Mouse (Mus musculus) stomach, postnatal 0 days (tissue): ENCODE measurements at regions not wholly inside any gene's neighbourhood (a gene's known extent, or its start where the extent isn't known, plus 50 kb on each side); places are given as distances from the start of the nearest gene placed in this dataset.

Source experiments
- ATAC-seq: fragments of 200-750 bp; cut with Nextera tagmentation; 2 replicates; pipeline ENCODE4 v1.8.0; 2017; ENCODE audit not compliant: low FRiP score, low TSS enrichment
- DNase-seq: peaks from one replicate; pipeline ENCODE4 v3.0.0-alpha.2; 2016; ENCODE audit warnings: low spot score
- H3K27ac ChIP-seq: fragments of 300-500 bp; sonication (generic); replicated peaks from 2 replicates; pipeline ENCODE4 v1.5.1; 2014; ENCODE audit warnings: mild to moderate bottlenecking, control low read depth
- H3K27me3 ChIP-seq: fragments of 300-500 bp; sonication (generic); 2 replicates; pipeline ENCODE4 v1.6.1; 2014; ENCODE audit warnings: low read length; ENCODE audit not compliant: control insufficient read depth, insufficient read depth
- H3K36me3 ChIP-seq: fragments of 300-500 bp; sonication (generic); 2 replicates; pipeline ENCODE4 v1.6.1; 2014; ENCODE audit warnings: low read length, mixed read lengths; ENCODE audit not compliant: control insufficient read depth, insufficient read depth
- H3K4me1 ChIP-seq: fragments of 300-500 bp; sonication (generic); replicated peaks from 2 replicates; pipeline ENCODE4 v1.6.1; 2014; ENCODE audit warnings: antibody characterized with exemption; ENCODE audit not compliant: control insufficient read depth, insufficient read depth
- H3K4me2 ChIP-seq: fragments of 300-500 bp; sonication (generic); replicated peaks from 2 replicates; pipeline ENCODE4 v1.6.1; 2014; ENCODE audit warnings: low read depth, mild to moderate bottlenecking, control low read depth, moderate library complexity
- H3K4me3 ChIP-seq: fragments of 300-500 bp; sonication (generic); 2 replicates; pipeline ENCODE4 v1.5.1; 2014; ENCODE audit warnings: low read depth, low read length, control low read depth
- H3K9ac ChIP-seq: fragments of 300-500 bp; sonication (generic); 2 replicates; pipeline ENCODE4 v1.6.1; 2014; ENCODE audit warnings: mild to moderate bottlenecking, low read length, control low read depth, mixed read lengths
- H3K9me3 ChIP-seq: fragments of 300-500 bp; sonication (generic); 2 replicates; pipeline ENCODE4 v1.6.1; 2016; ENCODE audit warnings: low read length; ENCODE audit not compliant: control insufficient read depth
- CTCF ChIP-seq: IDR thresholded peaks from 2 replicates; pipeline ENCODE4 v1.5.1; 2016; ENCODE audit warnings: antibody characterized with exemption, low read depth, mild to moderate bottlenecking, moderate library complexity
- EP300 ChIP-seq: optimal IDR thresholded peaks from 2 replicates; pipeline ENCODE3; 2016; ENCODE audit warnings: antibody characterized with exemption
- WGBS: fragments of 180-500 bp; shearing (Covaris S2); extraction: QIAGEN DNeasy Blood & Tissue Kit; methylation state at CpG from one replicate; pipeline ENCODE4 v1.1.7; 2014; 5-methylcytosine and 5-hydroxymethylcytosine counted together

DNA sequence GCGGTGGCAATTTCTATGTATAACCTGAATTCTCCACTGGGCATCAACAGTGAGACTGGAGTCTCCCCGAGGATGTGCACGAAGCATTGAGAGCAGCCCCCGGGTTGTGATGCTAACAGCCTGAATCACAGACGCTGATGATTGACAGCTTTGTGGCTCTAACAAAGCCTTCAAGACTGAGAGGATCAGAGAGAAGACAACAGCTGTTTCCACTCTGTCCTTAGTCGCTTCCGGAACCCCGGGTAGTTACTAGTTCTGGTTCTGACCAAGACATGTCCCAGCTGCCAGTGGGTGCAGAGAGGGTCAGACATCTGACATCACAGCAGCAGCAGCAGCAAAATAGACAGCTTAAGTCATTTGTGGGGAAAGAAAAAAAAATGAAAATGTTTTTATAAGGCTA lies 292.8 kb upstream of the Cdh5 start:
- no peak for DNase-seq
- no peak overlapping the region for H3K4me2 ChIP-seq
- no peak overlapping the region for H3K27ac ChIP-seq
- no peak overlapping the region for H3K4me3 ChIP-seq
- ATAC-seq: 0 out of 2 replicates have a peak, but pooled peaks have one; percentile 38
- no peaks in the 10 kb centered on the region for H3K27me3 ChIP-seq
- no peaks in the 10 kb centered on the region for H3K9me3 ChIP-seq
- H3K4me1 ChIP-seq: 0 out of 2 replicates have a peak, but pooled peaks cover 4% of the 10 kb centered on the region
- H3K36me3 ChIP-seq: no peaks in the 10 kb centered on the region
- 55% methylated on average over 8 of the region's 8 CpGs for WGBS
- no peak overlapping the region for H3K9ac ChIP-seq
- TF ChIP-seq EP300 (no peak), CTCF (no peak)

DNA sequence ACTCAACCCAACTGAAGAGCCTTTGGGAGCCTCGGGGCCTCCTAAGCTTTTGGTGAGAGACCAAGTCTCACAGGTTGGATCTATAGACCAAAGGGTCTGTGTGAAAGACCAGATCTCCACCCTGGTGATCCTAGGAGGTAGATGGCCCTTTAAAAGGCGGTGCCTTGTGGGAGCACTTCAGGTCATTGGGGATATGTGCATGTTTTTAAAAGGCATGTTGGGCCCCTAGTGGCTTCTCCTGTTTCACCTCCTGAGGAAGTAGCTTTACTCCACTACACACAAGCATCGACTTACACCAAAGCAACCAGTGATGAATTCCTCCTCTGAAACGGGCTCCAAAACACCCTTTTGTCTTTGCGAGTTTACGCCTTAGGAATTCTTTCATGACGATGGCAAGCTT lies 292.3 kb upstream of the Cdh5 start:
- WGBS: 63% methylated on average over 7 of the region's 7 CpGs

DNA sequence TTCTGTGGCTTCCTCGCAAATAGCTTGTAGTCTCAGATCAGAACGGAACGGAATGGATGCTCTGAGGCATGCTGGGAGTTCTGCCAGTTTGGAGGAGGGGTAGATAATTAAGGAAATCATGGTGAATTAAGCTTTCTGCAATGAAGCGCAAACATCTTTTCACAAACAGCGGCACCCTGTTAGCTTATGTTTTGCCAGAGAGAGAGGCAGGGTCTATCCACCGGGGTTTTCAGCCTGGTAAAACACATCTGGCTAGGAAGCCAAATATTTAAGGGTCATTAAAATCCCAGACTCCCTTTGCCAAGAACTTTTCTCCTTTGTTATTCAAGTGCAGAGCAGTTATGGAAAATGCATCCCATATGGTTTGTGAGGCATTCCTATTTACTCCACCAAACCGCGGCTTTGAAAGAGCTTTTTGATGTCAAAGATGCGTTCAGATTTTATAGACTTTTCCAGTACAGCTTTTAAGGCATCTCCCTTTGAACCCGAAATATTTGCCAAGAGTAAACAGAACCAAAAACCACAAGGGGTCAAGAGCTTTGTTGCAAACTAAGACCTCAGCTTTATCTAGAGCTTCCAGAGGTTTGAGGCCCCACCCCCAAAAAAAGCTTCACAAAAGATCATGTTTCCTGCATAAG lies 287.4 kb upstream of the Cdh5 start:
- no peaks in the 10 kb centered on the region for H3K9me3 ChIP-seq
- no peak overlapping the region for H3K4me2 ChIP-seq
- no peak overlapping the region for H3K4me3 ChIP-seq
- DNase-seq (no peak), ATAC-seq (no peak; the same call in 1 of the 2 replicates)
- no peaks in the 10 kb centered on the region for H3K27me3 ChIP-seq
- H3K36me3 ChIP-seq: no peaks in the 10 kb centered on the region
- no peak for TF ChIP-seq EP300
- no peak for TF ChIP-seq CTCF
- WGBS: 22% methylated on average over 10 of the region's 10 CpGs
- H3K4me1 ChIP-seq: 0 out of 2 replicates have a peak, but pooled peaks cover 6% of the 10 kb centered on the region
- no peak overlapping the region for H3K9ac ChIP-seq
- H3K27ac ChIP-seq: no peak overlapping the region

More for the DNA sequence above, 292.3 kb upstream of the Cdh5 start:
- TF ChIP-seq CTCF (0 out of 2 replicates have a peak, but pooled peaks have one; percentile 1), EP300 (no peak)
- no peak for ATAC-seq
- H3K27me3 ChIP-seq: no peaks in the 10 kb centered on the region
- no peak overlapping the region for H3K27ac ChIP-seq
- DNase-seq: no peak
- H3K4me3 ChIP-seq: no peak overlapping the region
- H3K9ac ChIP-seq: no peak overlapping the region
- no peaks in the 10 kb centered on the region for H3K9me3 ChIP-seq
- H3K36me3 ChIP-seq: no peaks in the 10 kb centered on the region
- no peak overlapping the region for H3K4me2 ChIP-seq
- 0 out of 2 replicates have a peak, but pooled peaks cover 8% of the 10 kb centered on the region for H3K4me1 ChIP-seq

DNA sequence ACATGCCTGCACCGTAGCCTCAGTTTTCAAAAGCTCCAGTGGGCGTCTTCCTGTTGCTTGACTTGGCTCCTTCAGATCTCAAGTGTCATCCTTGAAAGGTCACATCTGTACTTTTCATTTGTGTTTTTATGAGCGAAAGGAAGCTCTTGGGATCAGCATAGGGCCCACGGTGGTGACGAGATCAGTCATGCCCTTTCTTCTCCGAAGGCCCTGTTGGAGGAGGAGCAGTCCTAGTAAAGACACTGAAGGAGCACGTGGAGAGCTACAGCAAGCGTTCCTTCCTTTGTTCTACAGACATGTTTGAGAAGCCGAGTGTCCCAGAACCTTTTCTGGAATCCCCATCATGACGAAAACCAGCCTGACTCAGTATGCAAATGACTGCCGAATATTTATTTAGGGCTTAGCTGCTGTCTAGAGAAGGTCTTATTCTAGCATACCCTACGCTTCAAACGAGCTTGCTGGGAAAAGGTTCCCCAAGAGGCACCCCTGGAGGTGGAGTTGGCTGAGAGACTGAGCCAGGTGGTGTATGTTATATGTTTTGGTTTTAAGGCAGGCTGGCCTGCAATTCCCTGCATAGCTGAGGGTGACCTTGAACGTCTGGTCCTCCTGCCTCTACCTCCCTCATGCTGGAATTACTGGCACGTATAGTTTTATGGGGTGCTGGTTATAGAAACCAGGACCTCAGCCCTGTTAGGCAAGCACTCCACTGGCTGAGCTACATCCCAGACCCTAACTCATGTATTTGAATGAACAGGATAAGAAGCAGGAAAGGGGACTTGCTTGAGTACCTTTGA lies 285.1 kb upstream of the Cdh5 start:
- ATAC-seq: no peak; the same call in 1 of the 2 replicates
- H3K4me1 ChIP-seq: 0 out of 2 replicates have a peak, but pooled peaks cover 6% of the 10 kb centered on the region
- no peak overlapping the region for H3K9ac ChIP-seq
- no peak for DNase-seq
- H3K27me3 ChIP-seq: no peaks in the 10 kb centered on the region
- H3K36me3 ChIP-seq: no peaks in the 10 kb centered on the region
- H3K9me3 ChIP-seq: no peaks in the 10 kb centered on the region
- no peak overlapping the region for H3K4me2 ChIP-seq
- 39% methylated on average over 15 of the region's 15 CpGs for WGBS
- no peak overlapping the region for H3K4me3 ChIP-seq
- H3K27ac ChIP-seq: 0 out of 2 replicates have a peak overlapping the region, but pooled peaks have one; percentile 4
- TF ChIP-seq EP300 (no peak), CTCF (no peak)

DNA sequence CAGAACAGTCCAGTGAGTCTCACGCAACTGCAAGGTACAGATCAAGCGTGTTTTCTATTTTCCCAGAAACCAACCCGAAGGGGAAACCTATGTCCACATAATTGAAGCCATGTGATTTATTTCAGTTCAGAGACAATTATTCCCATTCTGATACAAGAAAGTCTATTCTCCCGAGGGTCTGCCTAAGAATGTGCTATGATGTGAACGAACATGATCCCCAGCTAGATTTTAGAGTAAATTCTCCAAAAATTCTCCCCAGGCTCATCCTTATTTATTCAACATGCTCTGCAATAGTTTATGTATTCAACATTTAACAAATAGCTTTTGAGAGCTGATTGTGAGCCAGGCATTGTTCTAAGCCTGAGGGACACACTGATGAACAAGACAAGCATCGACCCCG lies 277.9 kb upstream of the Cdh5 start:
- DNase-seq (no peak), ATAC-seq (no peak)
- Histone ChIP-seq H3K9ac (no peak overlapping the region), H3K36me3 (no peaks in the 10 kb centered on the region), H3K4me3 (no peak overlapping the region), H3K27me3 (no peaks in the 10 kb centered on the region), H3K4me1 (no peaks in the 10 kb centered on the region), H3K9me3 (no peaks in the 10 kb centered on the region), H3K27ac (no peak overlapping the region), H3K4me2 (no peak overlapping the region)
- no peak for TF ChIP-seq CTCF
- no peak for TF ChIP-seq EP300
- 71% methylated on average over 7 of the region's 7 CpGs for WGBS

DNA sequence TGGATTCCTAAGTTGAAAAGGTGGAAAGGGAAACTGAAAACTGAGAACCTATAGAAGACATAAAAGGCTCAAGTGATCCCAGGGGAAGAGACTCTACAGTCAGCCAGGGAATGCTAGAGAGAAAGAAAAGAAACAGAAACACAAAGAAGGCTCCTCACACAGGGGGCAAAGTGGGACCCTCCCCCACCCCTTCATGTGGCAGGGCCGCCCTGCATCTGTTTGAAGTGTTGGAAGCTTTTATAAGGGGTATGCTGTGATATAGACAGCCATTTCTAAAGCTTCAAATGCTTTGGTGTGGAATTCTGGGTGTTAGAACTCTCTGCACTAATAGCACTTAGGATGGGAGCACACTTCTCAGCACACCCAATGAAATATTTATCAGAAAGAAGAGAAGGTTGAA lies 276.7 kb upstream of the Cdh5 start:
- Histone ChIP-seq H3K4me1 (no peaks in the 10 kb centered on the region), H3K4me3 (no peak overlapping the region), H3K9ac (no peak overlapping the region), H3K4me2 (no peak overlapping the region), H3K27ac (no peak overlapping the region), H3K27me3 (no peaks in the 10 kb centered on the region), H3K9me3 (no peaks in the 10 kb centered on the region), H3K36me3 (no peaks in the 10 kb centered on the region)
- no peak for TF ChIP-seq CTCF
- no peak for TF ChIP-seq EP300
- DNase-seq (no peak), ATAC-seq (no peak)
- WGBS: 38% methylated on average over 1 of the region's 1 CpGs
